Mouse (Mus musculus) mature B cell (primary cell): ENCODE results near the gene Fndc3a.

Experiments
- in situ Hi-C: fragments of 300-500 bp; cut with MboI; formaldehyde crosslinking; loops from 2 replicates; pipeline ENCODE4 v1.14.3; 2019

The Fndc3a gene

DNA sequence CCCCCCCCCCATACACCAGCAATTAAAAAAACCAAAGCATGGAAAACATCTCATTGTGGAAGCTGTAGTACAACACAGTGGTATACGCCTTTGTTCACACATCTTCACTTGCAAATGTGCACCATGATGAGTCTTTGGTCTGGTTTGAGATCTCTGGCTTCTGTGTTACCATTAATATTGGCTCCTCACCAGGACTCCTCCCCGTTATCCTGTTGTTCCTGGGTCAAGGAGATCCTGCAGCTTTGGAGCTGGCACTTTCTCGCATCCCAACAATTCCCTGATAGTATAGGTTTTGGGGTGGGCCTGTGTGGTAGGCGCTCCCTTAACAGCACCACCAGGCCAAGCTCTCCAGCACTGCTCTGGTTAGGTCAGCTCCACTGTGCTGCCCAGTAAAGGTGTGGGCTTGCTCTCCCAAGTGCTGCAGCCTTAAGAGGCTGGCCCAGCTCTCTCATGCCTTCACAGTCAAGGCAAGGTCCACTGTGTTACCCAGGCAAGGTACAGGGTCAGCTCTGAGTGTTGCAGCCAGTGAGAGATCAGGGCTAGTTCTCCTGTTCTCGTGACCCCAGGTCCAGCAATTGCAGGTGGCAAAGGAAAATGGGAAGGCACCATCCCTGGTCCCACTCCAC is 173.3 kb downstream of the Fndc3a start:
- in situ Hi-C loops = no loop called here

DNA sequence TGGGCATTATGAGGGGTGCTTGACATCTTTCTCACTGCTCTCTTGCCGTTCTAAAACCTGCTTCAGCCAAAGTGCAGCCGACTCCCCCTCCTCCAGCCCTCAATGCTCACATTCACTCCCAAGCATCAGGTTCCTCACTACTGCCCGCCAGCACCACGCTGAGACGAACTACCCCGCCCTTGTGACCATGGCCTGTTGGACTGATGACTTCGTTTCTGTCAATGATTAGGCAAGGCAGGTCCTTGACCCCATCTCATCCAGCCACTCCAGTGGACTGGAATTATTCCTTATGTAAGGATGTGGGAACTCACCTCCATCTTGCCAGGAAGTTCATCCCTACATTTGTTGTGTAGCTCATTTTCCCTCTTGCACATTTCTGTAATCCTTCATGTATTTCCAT is 175.9 kb downstream of the Fndc3a start:
- in situ Hi-C loops = no loop called here

DNA sequence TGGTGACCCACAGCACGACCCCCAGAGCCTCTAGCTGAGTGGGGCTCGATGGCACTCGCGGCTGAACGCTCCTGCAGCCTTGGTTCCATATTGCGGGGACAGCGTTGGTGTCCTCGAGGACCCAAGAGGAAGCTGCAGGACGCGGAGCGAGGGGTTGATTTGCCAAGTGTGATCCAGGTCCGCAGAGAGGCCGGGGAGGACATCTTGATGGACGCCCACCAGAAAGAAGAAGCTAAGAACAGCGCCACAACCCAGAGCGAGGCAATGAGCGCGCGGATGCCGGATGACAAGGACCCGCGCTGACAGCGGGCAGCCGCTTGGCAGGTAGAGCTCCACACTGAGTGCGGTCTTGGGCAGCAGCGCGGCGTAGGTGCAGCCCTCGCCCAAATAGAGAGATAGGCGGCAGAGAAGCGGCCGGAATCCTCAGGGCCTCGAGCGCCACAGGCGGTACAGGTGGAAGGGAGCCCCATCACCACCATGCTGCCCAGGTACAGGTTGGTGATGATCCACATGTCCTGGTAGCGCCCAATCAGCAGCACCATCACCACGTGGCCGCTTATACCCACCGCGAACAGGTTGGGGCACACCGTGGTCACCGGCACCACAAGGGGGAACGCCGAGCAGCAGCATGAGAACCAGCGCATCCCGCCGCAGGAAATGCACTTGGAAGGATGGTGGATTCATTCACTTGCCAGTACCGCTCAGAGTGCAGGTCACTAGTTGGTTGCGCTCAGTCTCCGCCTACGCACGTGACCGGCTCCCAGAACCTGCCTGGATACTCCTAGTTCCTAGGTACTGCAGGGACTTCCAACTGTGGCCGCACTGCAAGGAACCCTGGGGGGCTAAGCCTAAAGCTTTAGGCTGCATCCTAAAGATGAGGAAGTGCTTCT is 177.5 kb downstream of the Fndc3a start:
- in situ Hi-C loops = no loop called here

DNA sequence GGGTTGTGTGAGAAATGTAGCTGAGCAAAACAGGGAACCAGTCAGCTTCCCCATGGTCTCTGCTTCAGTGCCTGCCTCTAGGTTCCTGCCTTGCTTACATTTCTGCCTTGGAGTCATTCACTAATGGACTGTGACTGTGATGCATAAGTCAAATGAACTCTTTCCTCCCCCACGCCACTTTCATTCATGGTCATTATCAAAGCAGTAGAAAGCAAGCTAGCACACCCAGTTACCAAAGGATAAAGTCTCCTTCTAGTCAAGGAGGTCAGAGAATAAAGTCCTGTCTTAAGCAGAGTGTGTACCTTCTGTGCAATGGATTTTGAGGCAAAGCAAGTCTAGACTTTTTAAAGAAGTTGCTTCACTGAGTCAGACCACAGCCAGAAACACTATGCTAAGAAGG is 182.7 kb downstream of the Fndc3a start:
- in situ Hi-C loops = no loop called here

DNA sequence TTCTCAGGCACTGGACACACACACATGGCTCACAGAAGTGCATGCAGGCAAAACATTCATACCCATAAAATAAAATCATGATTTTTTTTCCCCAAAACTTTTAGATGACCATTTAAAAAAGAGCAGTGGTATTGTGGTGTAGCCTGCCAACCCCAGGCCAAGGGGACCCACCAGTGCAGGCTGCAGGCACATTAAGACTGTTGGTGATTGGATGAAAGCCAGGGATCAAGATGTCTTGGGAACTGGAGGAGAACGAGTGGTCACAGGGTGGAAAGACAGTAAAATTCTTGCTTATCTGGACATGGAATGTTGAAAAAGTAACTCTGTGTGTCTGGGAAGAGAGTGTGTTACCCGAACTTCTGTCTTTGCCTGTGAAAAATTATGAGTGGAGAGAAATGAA is 190.2 kb downstream of the Fndc3a start:
- in situ Hi-C loops = no loop called here

DNA sequence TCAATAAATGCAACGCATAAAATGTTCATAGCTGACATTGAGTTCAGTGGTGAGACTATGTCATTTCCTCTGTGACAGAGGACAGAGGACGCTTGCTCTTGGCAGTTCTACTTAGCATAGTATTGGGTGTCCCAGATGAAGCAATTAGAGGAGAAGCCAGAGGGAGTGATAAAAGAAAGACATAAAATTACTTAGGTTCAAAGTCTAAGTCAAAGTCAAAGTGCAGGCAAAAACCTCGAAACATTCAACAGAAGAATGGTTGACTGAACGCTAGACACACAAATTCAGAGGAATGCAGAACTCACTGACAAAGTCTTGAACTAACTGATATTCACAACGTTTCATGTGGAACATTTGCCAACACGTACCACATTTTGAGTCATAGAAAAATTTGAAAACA is 191.0 kb downstream of the Fndc3a start:
- in situ Hi-C loops = no loop called here

DNA sequence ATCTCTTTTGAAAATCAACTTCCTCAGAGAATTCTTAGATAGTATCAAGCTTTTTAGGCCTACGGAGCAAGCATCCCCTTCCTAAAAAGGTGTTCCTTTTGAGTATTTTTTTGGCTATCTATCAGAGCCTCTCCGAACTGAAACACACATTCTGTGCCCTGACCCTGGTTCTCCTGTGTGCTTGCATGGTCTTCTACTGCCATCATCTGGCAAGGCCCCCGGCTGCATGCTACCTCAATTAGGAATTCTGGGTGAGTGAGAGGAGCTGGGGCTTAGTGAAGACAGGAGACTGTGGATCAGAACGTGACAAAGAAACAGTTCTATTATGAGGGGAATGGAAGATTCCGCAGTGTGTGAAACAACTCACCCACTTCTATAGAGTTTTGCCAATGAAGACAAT is 193.4 kb downstream of the Fndc3a start:
- in situ Hi-C loops = no loop called here

DNA sequence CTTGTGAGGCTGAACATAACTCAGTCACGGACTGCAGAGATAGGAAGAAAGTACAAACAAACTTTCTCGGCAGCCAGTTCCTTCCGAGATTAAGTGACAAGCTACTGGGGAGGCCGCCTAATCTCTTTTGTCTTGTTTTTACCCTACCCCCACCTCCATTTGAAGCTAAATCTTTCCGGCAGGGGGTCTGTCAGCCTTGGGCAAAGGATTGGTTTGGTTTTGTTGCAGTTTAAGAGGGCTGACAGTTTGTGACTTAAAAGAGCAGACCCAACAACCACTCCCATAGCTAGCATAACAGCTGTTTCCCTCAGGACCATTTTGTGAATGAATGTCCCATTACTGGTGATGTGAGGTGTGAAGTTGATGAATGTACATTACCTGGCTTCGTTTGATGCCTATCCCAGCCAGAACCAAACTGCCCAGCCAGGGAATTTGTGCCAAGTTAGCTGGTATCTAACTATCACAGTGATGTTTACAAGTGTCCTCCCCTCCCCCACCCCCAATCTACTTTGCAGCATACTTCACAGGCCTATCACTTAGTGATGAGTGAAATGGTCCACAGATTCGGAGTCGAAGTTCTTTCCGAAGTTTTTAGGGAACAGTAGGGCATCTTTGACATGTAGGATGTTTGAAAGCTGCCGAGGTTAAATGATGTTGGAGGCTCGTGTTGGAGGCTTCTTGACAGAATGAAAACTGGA is 202.9 kb downstream of the Fndc3a start:
- in situ Hi-C loops = no loop called here

DNA sequence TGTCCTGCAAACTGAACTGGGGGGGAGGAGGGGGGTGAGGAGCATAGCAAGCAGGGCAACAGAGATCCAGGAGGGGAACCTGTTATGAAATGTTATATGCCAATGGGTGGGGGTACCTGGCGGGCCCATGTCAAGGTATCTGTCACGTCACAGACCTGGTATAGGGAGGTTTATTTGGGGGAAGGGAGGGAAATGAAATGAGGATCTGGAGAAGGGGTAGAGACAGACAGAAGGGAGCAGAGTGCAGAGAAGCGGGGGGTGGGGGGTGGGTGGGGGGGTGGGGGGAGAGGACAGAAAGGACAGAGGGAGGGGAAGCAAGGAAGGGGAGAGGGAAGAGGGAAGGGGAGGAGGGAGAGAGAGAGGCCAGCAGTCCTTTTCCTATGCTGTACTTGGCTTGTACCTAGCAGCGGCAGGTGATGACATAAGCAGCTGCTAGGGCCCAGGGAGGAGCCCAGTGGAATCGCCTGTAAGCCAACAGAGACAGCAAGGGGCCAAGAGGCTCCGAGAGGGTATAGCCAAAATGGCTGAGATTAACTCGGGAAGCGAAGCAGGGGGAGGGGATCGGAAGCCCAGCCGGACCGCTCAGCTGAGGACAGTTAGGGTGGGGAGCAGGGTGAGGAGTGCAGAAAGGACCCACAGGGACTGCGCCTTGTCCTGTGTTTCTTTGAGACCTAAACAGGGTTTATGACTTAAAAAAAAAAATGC is 203.6 kb downstream of the Fndc3a start:
- in situ Hi-C loops = no loop called here

DNA sequence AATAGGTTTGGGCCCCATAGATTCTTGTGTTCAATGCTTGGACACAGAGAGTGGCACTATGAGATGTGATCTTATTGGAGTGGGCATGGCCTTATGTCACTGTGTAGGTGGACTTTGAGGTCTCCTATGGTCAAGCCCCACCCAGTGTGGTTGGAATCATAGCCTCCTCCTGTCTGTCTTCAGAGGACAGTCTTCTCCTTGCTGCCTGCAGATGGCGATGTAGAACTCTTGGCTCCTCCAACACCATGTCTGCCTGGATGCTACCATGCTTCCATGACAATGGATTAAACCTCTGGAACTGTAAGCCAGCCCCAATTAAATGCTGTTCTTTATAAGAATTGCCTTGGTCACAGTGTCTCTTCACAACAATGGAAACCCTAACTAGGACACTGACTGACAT is 204.8 kb downstream of the Fndc3a start:
- in situ Hi-C loops = no loop called here

DNA sequence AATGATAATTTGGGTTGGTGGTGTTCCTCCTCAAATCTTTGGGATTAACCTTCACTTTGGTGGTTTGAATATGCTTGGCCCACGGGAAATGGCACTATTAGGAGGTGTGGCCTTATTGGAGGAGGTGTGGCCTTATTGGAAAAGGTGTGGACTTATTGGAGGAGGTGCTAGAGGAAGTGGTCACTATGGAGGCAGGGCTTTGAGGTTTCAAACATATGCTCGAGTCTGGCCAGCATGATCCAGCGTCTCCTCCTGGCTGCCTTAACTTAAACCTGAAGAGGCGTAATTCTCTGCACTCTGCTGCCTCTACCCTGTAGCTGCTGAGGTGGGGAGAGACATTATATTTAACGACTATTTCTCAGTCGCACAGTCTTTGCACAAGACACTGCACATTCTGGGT is 206.6 kb downstream of the Fndc3a start:
- in situ Hi-C loops = no loop called here

DNA sequence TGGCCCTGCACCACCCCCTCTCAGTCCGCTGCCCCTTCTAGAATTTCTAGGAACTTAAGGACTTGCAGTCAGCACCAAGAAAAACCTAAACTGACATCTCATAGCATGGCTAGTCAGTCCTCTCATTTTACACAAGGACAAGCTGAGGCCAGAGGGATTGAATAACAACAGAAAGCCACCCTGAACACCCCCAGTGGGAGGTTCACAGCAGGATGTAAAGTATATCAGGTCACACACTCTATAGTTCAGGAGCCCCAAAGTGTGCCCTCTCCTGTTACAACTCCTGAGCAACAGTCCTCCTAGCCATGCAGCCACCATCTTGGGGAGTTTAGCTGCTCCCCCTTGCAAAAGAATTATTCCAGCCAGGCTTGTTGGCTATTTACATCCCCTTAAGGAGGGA is 216.0 kb downstream of the Fndc3a start:
- in situ Hi-C loops = no loop called here

DNA sequence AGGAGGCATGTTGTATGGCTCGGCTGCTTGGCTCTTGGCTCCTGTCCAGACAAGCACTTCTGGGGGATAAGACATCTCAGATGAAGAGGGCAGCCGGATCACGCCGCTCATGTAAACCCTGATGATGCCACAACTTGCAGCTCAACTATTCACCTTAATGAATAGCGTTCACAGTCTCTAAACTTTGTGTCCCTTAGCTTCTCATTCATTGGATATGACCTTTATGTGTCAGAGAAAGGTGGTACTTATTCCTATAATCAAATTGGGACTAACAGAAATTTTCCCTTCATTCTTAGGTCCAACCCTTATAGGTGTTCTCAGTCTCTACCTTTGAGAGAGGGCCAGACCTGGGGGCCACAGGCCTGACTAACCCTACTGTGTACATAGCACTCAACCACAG is 218.1 kb downstream of the Fndc3a start, which contains the start of gene Gm9195:
Gene Gm9195, minus strand, starts transcription at position 101 of the 400 bp plus-strand sequence.
- in situ Hi-C loops = no loop called here

DNA sequence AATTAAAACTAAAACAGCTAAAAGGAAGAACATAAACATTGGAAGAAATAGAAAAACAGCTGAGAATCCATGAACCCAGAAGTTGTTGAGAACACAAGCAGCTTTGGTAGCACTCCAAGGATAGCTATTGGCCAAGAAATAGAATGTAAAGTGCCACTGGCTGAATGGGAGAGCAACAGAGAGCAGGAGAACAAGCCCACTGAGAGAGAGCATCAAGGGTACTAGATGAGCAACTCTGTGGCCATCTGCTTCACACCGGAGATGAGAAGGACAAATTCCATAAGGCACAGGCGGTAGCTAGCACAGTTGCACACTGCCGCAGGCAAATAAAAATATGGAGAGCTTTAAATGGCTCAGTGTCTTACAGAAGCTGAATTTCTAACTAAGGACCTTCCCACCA is 219.4 kb downstream of the Fndc3a start:
- in situ Hi-C loops = no loop called here
